Mouse (Mus musculus) megakaryocyte progenitor cell, adult 5-6 weeks (primary cell): ENCODE data around the gene Trub1. TPM values are rescaled to one million over a fixed set of nuclear protein-coding genes. Genes with fewer than 3 reads are reported as not detected.

ENCODE experiments used
- total RNA-seq, 2 experiments: library from RNA; stranded (forward) in 1 of 2; stranded (reverse) in 1 of 2; fragments of 157-497, 149-512 nt in 1 of 2; fragments of 200-1000 nt in 1 of 2; gene quantifications; 2 replicates each; pipeline versions ENCODE4 v1.2.3 to v1.2.4; 2015 to 2017

The Trub1 gene
- total RNA-seq, 2 experiments from 2014 or later, result 13.1 to 15.3 TPM

Other genes starting within 250 kb of the Trub1 start
- 6.1 and 7.0 TPM in 2 replicates for gene Ablim1, start 138.0 kb upstream of the Trub1 start, total RNA-seq (2015)
- 6.7 and 8.1 TPM in 2 replicates for gene Ablim1, start 138.0 kb upstream of the Trub1 start, total RNA-seq (2017)
- gene Fam160b1, start 92.2 kb upstream of the Trub1 start, total RNA-seq (2015), result 18.8 and 23.0 TPM in 2 replicates
- 12.7 and 13.2 TPM in 2 replicates for gene Fam160b1, start 92.2 kb upstream of the Trub1 start, total RNA-seq (2017)
- gene Atrnl1, start 158.1 kb downstream of the Trub1 start, total RNA-seq (2015), result 10.8 and 11.7 TPM in 2 replicates
- 13.6 and 15.1 TPM in 2 replicates for gene Atrnl1, start 158.1 kb downstream of the Trub1 start, total RNA-seq (2017)